Mouse (Mus musculus): Measurements from ENCODE around the gene Fcamr. TPM values are rescaled to one million over a fixed set of nuclear protein-coding genes. Genes with fewer than 3 reads are reported as not detected.

Fcamr gene
- total and polyA plus RNA-seq, 2 experiments from 2014 or later, result not detected

DNA sequence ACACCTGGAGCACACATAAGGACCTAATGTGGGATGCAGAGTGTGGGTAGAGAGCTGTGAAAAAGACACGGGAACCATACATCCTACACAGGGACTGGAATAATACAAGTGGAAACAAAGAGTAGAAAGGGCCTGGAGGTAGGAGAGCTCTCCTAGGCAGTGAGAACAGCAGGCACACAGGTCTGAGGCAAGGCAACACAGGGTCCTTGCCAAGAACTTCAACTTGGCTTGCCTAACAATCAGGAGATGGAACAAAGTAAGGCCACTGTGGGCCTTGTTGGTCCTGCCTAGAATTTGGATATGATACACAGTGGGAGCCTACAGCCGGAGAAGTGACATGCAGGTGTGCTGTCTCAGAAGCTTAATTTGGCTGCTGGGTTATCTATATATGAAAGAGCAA lies 30.8 kb upstream of the Fcamr start:
- no peak for TF ChIP-seq CTCF (IDR thresholded peaks at IDR 0.05)
- WGBS, result 88% methylated on average over 2 of the region's 2 CpGs

DNA sequence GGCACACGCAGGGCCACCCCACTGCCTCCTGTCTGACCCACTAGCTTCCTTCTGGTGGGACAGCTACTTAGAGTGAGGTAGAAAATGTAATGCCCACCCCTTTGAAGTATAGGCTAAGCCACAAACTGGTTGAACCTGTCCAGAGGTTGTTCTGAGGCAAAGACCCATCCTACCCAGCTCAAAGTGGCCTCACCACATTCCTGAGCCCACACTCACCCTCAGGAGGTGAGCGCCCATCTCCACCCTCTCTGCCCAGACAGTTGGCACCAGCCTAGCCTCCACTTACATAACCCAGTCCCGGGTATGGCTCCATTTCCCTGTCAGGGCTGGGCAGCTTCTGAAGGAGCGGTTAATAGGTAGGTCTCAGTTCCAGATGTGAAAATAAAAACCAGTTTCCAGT lies 30.2 kb upstream of the Fcamr start:
- Histone ChIP-seq H3K36me3 (ENCODE audit: insufficient read depth, low read length) (no peaks in the 10 kb centered on the region), H3K4me1 (ENCODE audit: insufficient read depth, low read length) (no peaks in the 10 kb centered on the region), H3K4me3 (ENCODE audit: low read depth, low read length) (no peak overlapping the region), H3K27me3 (ENCODE audit: insufficient read depth, low read length) (no peaks in the 10 kb centered on the region), H3K9ac (replicated peaks; ENCODE audit: low read length, poor library complexity, severe bottlenecking) (no peak overlapping the region), H3K4me2 (ENCODE audit: low read depth, low read length, poor library complexity, severe bottlenecking) (no peak overlapping the region), H3K27ac (ENCODE audit: low read depth, low read length) (no peak overlapping the region), H3K9me3 (ENCODE audit: low read length) (no peaks in the 10 kb centered on the region)
- no peak for TF ChIP-seq CTCF (IDR thresholded peaks at IDR 0.05)
- no peak for DNase-seq (ENCODE audit: low spot score)
- ATAC-seq (ENCODE audit: low FRiP score), result no peak
- 86% methylated on average over 4 of the region's 4 CpGs for WGBS

More for the DNA sequence above, 30.8 kb upstream of the Fcamr start:
- ATAC-seq (ENCODE audit: low FRiP score) (no peak), DNase-seq (ENCODE audit: low spot score) (no peak)
- H3K4me1 ChIP-seq (ENCODE audit: insufficient read depth, low read length), result no peaks in the 10 kb centered on the region
- H3K4me2 ChIP-seq (ENCODE audit: low read depth, low read length, poor library complexity, severe bottlenecking), result no peak overlapping the region
- no peak overlapping the region for H3K27ac ChIP-seq (ENCODE audit: low read depth, low read length)
- H3K36me3 ChIP-seq (ENCODE audit: insufficient read depth, low read length), result no peaks in the 10 kb centered on the region
- no peak overlapping the region for H3K4me3 ChIP-seq (ENCODE audit: low read depth, low read length)
- H3K9me3 ChIP-seq (ENCODE audit: low read length), result no peaks in the 10 kb centered on the region
- H3K9ac ChIP-seq (replicated peaks; ENCODE audit: low read length, poor library complexity, severe bottlenecking), result no peak overlapping the region
- H3K27me3 ChIP-seq (ENCODE audit: insufficient read depth, low read length), result no peaks in the 10 kb centered on the region

DNA sequence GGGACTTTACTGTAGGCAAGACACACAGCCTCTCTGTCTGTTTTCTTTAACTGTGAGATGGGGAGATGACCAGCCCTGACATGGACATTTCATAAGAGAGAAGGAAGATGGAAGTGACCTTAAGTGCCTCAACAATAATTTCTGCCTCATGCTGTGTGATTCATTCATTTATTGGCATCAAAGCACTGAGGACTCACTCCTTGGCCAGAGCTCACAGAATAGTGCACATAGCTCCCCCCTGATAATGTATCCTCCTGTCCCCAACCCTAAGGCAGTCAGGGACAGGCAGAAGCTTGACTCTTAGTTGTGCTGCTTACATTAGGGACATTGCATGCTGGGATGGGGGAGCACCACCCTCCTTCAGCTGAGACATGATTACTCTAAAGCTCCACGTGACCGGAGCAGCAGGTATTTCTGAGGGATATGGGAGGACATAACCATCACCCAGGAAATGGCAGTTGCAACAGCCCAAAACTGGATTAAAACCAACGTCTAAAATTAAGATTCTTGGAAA lies 29.7 kb upstream of the Fcamr start:
- H3K4me1 ChIP-seq (ENCODE audit: insufficient read depth, low read length), result no peaks in the 10 kb centered on the region
- no peaks in the 10 kb centered on the region for H3K27me3 ChIP-seq (ENCODE audit: insufficient read depth, low read length)
- WGBS, result 76% methylated on average over 3 of the region's 3 CpGs
- no peak overlapping the region for H3K27ac ChIP-seq (ENCODE audit: low read depth, low read length)
- no peak for TF ChIP-seq CTCF (IDR thresholded peaks at IDR 0.05)
- no peaks in the 10 kb centered on the region for H3K36me3 ChIP-seq (ENCODE audit: insufficient read depth, low read length)
- no peak for DNase-seq (ENCODE audit: low spot score)
- no peak for ATAC-seq (ENCODE audit: low FRiP score)
- no peaks in the 10 kb centered on the region for H3K9me3 ChIP-seq (ENCODE audit: low read length)
- no peak overlapping the region for H3K9ac ChIP-seq (replicated peaks; ENCODE audit: low read length, poor library complexity, severe bottlenecking)
- H3K4me2 ChIP-seq (ENCODE audit: low read depth, low read length, poor library complexity, severe bottlenecking), result no peak overlapping the region
- no peak overlapping the region for H3K4me3 ChIP-seq (ENCODE audit: low read depth, low read length)

DNA sequence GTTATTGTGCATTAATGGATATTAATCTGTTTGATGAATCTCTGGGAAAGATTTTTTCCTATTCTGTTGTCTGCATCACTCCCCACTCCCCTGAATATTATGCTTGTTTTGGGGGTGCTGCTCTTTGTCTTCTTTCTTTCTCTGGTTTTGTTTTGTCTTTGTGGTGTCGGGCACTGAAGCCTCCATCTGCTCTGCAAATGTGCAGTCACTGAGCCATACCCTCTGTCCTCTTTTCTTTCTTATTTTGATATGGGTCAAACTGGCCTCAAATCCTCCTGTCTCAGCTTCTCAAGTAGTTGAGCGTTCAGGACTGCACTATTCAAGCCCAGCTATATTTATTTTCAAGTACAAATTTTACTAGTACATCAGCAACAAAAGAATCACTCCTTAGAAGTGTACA lies 25.5 kb upstream of the Fcamr start:
- no peak overlapping the region for H3K27ac ChIP-seq (ENCODE audit: low read depth, low read length)
- ATAC-seq (ENCODE audit: low FRiP score) (no peak), DNase-seq (ENCODE audit: low spot score) (no peak)
- no peaks in the 10 kb centered on the region for H3K9me3 ChIP-seq (ENCODE audit: low read length)
- no peak overlapping the region for H3K9ac ChIP-seq (replicated peaks; ENCODE audit: low read length, poor library complexity, severe bottlenecking)
- H3K36me3 ChIP-seq (ENCODE audit: insufficient read depth, low read length), result no peaks in the 10 kb centered on the region
- H3K4me1 ChIP-seq (ENCODE audit: insufficient read depth, low read length), result no peaks in the 10 kb centered on the region
- H3K4me3 ChIP-seq (ENCODE audit: low read depth, low read length), result no peak overlapping the region
- no peaks in the 10 kb centered on the region for H3K27me3 ChIP-seq (ENCODE audit: insufficient read depth, low read length)
- no peak for TF ChIP-seq CTCF (IDR thresholded peaks at IDR 0.05)
- no peak overlapping the region for H3K4me2 ChIP-seq (ENCODE audit: low read depth, low read length, poor library complexity, severe bottlenecking)
- WGBS, result 37% methylated on average over 2 of the region's 2 CpGs

DNA sequence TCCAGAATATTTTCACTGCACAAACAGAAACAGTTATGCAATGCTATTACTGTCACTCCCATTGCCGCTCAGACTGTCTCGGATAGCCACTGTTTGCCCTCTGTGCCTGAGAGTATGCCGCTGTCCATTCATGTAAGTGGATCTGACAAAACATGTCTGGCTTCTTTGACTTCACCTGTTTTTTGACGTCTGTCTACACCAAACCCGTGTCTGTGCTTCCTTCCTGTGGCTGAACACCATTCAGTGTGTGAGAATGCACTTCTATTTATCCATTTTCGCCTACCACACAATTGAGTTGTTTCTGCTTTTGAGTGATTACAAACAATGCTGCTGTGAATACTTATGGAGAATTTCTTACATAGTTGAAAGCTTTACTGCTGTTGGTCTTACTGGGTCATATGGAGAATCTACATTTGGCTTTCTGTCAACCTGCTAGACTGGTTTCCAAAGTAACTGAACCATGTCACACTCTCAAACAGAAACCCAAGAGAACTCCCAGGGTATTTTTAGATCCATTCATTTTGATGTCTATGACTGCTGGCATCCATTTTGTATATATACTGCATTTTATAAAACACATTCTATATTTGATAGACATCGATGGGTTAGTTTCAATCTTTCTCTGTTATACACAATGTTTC lies 24.9 kb upstream of the Fcamr start:
- Histone ChIP-seq H3K36me3 (ENCODE audit: insufficient read depth, low read length) (no peaks in the 10 kb centered on the region), H3K4me3 (ENCODE audit: low read depth, low read length) (no peak overlapping the region), H3K9me3 (ENCODE audit: low read length) (no peaks in the 10 kb centered on the region), H3K4me1 (ENCODE audit: insufficient read depth, low read length) (no peaks in the 10 kb centered on the region), H3K27ac (ENCODE audit: low read depth, low read length) (no peak overlapping the region), H3K9ac (replicated peaks; ENCODE audit: low read length, poor library complexity, severe bottlenecking) (no peak overlapping the region), H3K4me2 (ENCODE audit: low read depth, low read length, poor library complexity, severe bottlenecking) (no peak overlapping the region), H3K27me3 (ENCODE audit: insufficient read depth, low read length) (no peaks in the 10 kb centered on the region)
- ATAC-seq (ENCODE audit: low FRiP score) (no peak), DNase-seq (ENCODE audit: low spot score) (no peak)
- no peak for TF ChIP-seq CTCF (IDR thresholded peaks at IDR 0.05)
- 79% methylated on average over 7 of the region's 7 CpGs for WGBS

DNA sequence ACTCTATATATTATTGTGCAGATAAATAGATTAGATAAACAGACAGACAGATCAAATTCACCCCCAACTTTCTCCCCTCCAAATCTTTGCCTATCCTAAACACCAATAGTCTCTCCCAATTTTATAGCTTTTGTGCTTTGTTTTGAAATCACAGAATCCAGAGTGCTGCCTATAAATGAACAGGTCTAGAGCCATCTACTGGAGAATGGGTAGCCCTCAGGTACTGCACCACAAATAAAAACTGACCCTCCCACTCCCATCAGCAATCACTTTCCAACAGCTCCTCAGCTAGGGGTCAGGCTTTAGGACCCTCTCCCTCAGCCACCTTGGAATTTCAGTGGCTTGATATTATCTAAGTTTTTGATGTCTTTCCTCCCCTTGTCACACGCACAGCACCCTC lies 24.1 kb upstream of the Fcamr start:
- Histone ChIP-seq H3K4me3 (ENCODE audit: low read depth, low read length) (no peak overlapping the region), H3K9me3 (ENCODE audit: low read length) (no peaks in the 10 kb centered on the region), H3K4me2 (ENCODE audit: low read depth, low read length, poor library complexity, severe bottlenecking) (no peak overlapping the region), H3K4me1 (ENCODE audit: insufficient read depth, low read length) (no peaks in the 10 kb centered on the region), H3K9ac (replicated peaks; ENCODE audit: low read length, poor library complexity, severe bottlenecking) (no peak overlapping the region), H3K27ac (ENCODE audit: low read depth, low read length) (no peak overlapping the region), H3K27me3 (ENCODE audit: insufficient read depth, low read length) (no peaks in the 10 kb centered on the region), H3K36me3 (ENCODE audit: insufficient read depth, low read length) (no peaks in the 10 kb centered on the region)
- peak; percentile 31 for TF ChIP-seq CTCF (IDR thresholded peaks at IDR 0.05)
- 81% methylated on average over 1 of the region's 1 CpGs for WGBS
- no peak for ATAC-seq (ENCODE audit: low FRiP score)
- DNase-seq (ENCODE audit: low spot score), result no peak
